Mouse (Mus musculus) kidney, adult 18-20 months (tissue): ENCODE data around the gene Wee1.
"Not testable (repeated sequence)": the region's sequence is repeated elsewhere in the genome, so short reads cannot be mapped to it uniquely, and the experiment has no call there.

Source experiments
- DNase-seq: peaks from one replicate; pipeline ENCODE4 v3.0.0; 2021

Gene Wee1

DNA sequence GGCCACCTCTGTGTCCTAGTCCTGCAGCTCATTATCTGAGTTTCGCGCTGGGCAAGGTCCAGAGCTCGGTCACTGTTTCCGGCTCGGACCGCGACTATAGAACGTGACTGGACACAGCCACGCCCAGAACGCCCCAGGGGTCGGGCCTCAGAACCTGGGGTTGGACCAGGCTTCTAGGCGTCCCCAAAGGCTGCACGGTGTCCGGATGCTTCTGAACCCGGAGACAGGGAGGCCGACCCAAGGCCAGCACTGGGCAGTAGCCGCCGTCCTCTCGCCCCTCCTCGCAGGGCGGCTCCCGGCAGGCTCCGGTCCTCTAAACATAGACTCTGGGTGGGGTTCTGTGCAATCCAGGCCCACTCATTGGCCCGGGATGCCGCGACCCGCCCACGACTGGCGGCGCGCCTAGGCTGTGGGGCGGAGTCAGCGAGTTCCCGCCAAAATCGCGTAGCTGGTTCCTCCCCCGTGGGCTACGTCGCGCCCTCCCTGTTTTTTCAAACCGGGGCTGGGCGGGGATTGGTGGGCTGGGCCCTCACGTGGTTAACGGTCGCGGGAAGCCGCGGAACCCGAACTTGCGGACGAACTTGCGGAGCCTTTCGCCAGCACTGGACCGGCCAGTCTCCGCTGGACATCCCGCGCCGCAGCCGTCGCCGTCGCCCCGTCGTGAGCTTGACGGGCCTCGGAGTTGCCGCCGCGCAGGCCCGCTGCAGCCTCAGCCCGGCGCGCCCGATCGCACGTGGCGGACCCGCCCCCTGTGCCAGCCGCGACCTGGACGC is at the start of gene Wee1:
Gene Wee1 (plus strand): TSS at position 531 of the 773 bp plus-strand sequence.
- DNase-seq, result peak; percentile 99

DNA sequence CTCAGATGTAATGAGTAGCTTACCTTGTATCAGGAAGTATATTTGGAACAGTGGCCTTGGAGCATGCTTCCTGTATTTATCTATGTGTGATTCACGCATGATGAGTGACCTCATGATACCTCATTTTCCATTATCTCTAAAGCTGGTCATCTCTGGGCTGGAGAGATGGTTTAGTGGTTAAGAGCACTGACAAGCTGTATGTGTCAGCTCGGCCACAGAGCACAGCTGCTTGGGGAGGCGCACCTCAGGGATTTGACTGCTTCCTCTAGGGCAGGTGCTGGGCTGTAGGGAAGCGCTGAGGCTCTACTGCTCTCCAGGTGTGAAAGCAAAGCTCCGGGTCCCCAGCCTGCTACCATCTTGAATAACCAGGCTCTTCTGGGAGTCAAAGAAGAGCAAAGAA is 43.7 kb upstream of the Wee1 start:
- no peak for DNase-seq

DNA sequence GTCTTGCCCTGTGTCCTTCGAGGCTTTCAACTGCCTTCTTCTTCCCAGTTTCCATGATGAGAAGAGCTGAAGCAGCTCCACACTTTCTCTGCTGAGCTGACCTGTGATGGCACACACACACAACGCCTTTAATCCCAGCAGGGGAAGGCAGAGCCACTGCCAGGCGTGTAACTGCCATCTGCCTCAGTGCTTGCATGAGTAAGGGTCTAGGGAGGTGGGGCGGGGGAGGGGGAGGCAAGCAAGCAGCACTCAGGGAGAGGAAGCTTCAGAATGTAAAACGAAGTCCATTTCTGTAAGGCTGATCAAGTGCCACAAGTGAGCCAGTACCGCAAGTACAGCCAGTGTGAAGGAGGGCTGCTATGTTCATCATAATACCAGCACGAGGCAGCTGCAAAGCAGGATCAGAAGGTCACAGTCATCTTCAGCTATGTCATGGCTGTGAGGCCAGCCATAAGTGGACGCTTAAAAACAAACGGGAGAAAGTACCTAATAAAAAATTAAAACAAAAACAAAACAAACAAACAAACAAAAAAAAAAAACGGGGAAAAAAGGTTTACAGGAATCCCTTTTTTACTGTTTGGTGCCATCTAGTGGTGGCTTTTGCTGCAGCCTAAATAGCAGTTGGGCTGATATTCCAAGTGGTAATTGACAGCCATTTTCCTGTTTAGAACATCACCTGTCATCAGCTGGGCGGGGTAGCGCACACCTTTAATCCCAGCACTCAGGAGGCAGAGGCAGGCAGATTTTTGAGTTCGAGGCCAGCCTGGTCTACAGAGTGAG is 38.3 kb upstream of the Wee1 start:
- DNase-seq, result peak; percentile 59

- no peak for DNase-seq
Measured at GRCm38 (mm10) chr7:110085217-110085616, 36.6 kb upstream of the Wee1 start.

GRCm38 (mm10) chr7:110087914-110088313 is 33.9 kb upstream of the Wee1 start:
- DNase-seq, result no peak

GRCm38 (mm10) chr7:110091670-110092069 is 30.2 kb upstream of the Wee1 start:
- no peak for DNase-seq

- no peak for DNase-seq
Measured at GRCm38 (mm10) chr7:110096332-110096731, 25.5 kb upstream of the Wee1 start.

DNA sequence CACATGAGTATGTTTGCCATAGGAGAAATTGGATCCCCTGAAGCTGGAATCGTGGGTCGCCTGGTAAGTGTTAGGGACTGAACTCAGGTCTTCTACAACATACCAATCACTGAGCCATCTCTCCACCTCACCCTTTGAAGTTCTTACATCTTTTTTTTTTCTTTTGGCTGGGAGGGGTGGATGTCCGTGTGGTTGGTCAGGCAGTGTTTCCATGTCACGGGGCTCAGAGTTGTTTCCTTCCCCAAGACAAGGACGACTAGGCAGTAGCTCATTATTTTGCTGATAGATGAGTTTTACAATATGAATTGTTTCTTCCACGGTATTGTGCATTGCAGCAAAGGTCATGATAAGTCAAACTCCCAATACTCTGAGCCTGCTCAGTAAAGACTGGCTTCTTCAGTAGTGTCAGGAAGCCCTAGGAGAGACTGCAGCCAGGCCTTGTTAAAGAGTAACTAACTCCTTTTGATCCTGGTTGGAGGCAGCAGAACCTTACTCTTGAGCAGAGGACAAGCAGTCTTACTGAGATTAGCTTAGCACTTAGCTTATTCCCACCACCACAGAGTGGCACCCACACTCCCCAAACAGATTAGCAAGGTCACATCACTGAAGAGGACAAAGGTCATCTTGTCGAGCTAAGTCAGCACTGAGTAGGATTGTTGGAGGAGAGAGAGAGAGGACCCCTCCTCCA is 24.6 kb upstream of the Wee1 start:
- peak; percentile 49 for DNase-seq

DNA sequence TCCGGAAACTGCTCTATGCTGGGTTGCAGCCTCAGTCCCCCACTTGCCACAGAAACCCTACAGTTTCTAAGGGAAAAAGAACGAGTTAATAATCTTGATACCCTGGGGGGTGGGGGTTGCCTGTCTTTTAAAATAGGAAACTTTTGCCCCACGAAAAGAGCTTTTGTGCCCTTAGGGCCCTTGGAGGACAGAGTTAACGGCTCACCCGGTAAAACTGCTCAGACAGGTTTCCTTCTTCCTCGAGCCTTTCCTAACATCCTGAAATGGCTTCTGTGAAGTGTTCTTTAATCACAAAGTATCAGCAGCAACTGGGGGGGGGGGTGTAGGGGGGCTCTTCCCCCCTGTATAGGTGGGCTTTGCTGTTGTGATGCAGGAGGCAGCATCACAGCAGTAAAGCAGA is 21.0 kb upstream of the Wee1 start:
- no peak for DNase-seq

- no peak for DNase-seq
Measured at GRCm38 (mm10) chr7:110101266-110101665, 20.6 kb upstream of the Wee1 start.

DNA sequence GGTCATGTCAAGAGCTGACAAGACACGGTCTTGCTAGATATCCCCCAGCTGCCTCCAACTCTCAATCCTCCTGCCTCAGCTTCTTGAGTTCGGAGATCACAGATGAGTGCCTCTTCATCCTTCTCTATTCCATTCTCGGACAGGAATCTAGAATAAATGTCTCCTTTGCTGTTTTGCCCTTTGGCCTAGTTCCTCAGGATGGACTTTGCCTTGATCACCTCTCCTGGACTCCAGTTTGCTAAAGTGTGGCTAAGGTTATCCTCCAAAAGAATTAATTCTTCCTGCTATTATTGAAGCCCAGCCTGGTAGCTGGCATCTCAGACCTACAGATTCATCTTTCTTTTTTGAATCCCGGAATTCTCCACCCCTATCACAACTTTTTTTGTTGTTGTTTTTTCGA is 16.8 kb upstream of the Wee1 start:
- DNase-seq, result peak; percentile 48

GRCm38 (mm10) chr7:110106633-110107032 is 15.2 kb upstream of the Wee1 start:
- no peak for DNase-seq

DNA sequence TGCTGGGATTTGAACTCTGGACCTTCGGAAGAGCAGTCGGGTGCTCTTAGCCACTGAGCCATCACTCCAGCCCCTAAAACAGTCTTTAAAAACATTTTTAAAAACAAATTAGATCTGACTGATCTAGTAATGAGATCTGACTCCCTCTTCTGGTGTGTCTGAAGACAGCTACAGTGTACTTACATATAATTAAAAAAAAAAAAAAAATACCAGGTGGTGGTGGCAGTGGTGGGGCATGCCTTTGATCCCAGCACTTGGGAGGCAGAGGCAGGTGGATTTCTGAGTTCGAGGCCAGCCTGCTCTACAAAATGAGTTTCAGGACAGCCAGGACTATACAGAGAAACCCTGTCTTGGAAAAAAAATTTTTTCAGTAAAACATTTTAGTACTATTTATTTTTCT is 13.3 kb upstream of the Wee1 start:
- not testable (repeated sequence) for DNase-seq

DNA sequence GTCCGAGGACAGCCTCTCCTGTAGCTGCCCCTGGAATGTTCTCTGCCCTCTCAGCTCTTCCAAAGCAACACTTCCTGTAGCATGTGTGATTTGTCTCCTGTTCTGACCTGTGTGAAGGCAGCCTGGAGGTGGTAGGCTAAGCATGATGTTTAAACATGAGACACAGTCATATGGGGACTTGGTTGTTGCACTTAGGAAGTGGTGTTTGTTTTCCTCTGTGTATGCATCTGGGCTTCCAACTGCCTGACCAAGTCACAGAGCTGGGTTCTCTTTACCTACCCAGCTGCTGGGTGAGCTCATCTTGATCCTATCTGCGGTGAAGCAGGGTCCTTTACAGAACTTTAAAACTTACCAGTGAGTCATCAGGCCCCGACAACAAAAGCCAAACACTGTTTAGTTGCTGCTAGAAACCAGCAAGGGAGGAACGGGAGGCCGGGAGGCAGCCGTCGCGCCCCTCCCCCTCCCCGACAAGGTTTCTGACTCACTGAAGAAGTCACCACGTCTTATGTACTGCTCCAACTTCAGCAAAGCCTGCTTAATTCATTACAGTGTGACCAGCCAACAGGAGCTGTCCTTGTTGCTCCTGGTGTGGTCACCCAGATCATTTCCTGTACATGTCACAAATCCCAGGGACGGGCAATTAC is 12.8 kb upstream of the Wee1 start:
- peak; percentile 57 for DNase-seq

DNA sequence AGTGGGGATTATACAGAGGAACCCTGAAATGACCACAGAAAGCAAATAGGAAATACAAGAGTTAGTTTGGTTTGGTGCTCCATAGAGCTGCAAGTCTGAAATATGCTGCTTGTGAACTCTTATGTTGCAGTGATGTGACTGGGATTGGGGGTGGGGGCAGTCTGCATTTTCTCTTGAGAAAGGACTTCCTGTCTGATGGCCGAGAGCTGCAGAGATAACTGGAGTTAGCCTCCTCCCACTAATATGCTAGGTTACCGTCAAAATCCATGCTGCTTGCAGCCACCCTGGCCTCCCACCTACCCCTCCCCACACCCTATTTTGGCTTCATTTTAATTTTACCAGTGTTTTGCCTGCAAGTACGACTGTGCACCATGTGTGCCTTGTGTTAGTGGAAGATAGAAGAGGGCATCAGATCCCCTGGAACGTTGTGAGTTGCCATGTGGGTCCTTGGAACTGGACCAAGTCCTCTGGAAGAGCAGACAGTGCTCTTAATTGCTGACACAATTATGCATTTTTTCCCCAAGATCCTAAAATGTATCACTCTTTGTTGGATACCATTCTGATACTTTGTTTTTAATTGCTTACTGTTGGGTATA is 11.7 kb upstream of the Wee1 start:
- DNase-seq, result no peak

GRCm38 (mm10) chr7:110114699-110115098 is 7.1 kb upstream of the Wee1 start:
- DNase-seq, result no peak

DNA sequence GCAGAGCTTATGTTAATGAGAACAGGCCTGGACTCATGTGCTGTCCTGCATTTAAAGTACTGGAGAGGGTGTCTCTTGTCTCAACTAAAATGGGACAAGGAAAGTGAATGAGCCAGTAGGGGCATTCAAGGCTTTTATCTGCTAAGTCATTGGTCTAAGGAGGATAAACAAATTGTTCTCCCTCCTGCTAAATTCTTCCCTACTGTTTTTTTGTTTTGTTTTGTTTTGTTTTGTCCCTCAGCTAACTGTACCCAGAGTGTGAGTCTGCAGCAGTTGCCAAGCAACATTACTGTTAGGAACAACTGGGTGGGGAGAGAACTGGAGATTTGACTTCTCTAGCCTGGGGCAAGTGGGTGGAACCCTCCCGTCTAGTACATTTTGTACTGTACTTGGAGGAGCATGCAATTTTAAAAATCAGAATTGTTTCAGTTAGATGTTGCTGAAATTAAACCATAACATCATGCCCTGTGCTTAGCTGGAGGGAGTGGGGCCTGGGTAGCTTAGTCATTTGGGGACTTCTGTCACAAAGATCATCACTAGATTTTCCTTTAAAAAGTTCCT is 5.0 kb upstream of the Wee1 start:
- peak; percentile 68 for DNase-seq

GRCm38 (mm10) chr7:110118448-110118847 is 3.4 kb upstream of the Wee1 start:
- no peak for DNase-seq

DNA sequence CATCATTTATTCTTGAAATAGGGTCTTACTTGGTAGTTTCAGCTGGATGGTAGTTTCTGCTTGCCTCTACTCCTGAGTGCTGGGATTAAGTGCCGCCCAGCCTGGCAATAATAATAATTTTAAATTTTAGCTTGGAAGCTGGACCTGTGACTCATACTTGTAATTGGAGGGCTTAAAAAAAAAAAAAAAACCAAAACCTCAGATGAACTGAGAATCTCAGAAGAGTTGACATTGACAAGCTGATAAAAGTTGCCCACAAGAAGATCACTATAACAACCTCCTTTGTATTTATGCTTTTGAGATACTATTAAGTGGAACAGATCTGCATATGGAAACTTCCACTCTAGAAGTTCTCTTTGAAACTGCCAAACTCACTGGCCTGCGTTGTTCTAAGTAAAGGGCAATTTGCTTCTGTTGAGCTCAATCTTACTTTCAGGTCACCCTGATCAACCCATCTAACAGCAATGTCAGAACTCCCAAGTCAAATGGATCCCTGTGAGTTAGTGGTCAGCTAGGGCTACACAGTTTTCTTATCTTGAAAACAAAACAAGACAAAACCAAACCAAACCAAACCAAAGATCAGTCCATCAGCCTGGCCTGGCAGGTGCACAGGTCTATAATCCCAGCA is 1.6 kb upstream of the Wee1 start:
- no peak for DNase-seq

DNA sequence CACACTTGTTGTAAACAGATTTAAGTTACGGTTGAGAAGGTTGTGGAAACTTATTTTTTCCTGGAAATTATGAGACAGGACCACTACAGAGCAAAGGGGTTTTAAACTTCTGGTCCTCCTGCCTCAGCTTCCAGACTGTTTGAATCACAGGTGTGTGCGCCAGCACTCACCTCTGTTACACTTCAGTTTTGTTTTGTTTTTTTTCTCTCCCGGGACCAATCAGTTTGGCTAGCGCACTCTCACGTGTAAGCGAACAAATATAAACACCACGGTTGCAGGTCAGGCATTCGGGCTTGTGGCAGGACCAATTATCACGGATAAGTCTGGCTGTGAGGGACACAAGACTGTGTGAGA is 707 bp upstream of the Wee1 start:
- DNase-seq, result no peak

GRCm38 (mm10) chr7:110122289-110122564 is 381 bp downstream of the Wee1 start:
- DNase-seq, result no peak
